Mouse (Mus musculus) MN1 (cell line): ENCODE measurements around the gene Ppp5c.
A peak's percentile ranks its signal among the peaks of the same experiment; 100 is the strongest.
"Not testable (repeated sequence)": the region's sequence is repeated elsewhere in the genome, so short reads cannot be mapped to it uniquely, and the experiment has no call there.

Source experiments
- DNase-seq: peaks from one replicate; pipeline ENCODE4 v3.0.0-alpha.2; 2016; ENCODE audit warnings: low spot score

The Ppp5c gene

DNA sequence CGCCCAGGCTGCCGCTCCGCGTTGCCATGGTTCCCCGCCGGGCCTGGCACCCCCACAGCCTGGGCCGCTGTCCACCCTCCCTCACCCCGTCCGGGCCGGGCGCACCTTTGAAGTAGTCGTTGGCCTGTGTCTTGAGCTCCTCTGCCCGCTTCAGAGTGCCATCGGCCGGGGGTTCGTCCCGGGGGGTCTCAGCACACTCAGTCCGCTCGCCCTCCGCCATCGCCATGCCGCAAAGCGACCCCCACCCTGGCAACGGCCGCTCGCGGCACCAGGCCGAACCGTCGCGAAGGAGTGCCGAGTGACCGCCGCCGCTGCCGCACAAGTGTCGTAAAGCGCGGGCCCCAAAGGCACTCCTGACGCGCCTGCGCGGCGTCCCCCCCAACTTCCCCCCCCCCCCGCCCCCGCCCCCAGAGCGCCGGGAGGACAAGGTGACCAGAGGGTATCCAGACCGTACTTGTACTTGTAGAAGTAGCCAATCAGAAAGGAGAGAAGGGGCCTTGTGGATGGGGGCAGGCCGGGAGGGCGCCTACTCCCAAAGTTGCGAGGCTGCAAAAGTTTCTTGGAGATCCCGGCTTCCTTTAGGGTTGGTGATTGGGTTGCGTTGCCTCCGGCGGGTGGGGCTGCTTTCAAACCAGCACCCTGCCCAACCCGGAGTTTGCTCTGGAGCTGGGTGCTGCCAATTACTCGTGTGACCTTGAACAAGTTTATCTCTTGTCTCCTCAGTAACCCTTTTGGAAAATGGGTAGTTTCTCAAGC, at the start of gene Ppp5c:
Ppp5c (minus strand) TSS at position 337 of the 756 bp plus-strand sequence.
- peak; percentile 89 for DNase-seq

DNA sequence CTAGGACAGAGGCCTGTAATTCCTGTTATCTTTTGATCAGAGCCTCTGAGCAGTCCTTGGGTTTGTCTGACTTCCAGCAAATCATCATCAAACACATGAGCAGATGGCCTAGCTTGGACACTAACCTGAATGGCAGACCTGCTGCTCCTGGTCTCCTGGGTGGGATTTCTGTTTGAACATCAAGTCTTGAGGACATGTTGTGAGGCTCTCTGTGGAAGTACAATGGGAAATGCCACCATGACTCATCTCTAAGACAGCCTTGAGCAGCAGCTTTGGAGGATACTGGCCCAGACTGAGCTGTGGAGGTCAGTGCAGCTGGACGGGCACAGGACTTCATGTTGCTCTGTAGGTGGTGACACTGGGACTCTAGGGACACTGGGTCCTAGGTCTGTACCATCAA, 48.8 kb upstream of the Ppp5c start:
- DNase-seq: no peak

DNA sequence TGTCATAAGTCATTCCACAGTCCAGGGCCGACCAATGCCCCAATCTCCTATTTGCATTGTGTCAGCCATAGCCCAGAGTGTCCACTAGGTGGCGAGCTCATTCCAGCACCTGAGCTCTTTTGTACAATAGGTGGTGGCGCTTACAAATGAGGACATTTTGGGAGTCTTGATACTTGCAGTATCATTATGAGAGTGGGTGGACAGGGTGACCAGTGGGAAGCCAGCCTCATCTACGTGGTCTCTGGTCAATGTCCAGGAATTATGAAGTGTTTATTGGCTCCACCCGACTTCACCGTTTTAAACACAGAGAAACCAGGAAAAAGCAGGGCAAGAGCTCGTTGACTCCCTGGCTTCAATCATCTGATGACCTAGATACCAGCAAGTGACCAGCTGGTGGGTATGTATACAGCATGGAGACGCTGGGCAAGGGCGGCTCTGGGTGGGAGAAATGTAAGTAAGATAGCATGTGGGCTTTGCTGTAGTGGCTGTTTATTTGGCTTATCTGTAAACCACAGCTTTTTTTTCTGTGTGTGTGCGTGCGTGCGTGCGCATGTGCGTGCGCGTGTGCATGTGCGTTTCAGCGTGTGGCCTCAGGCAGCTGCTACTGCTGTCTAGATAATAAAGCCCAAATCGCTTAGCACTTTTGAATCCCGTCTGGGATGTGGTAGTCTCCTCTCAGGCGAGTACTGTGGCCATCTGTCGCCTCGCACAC, 46.3 kb upstream of the Ppp5c start, which contains the start of gene Psg16:
Psg16 (plus strand) TSS at position 137 of the 712 bp plus-strand sequence.
- peak; percentile 65 for DNase-seq

DNA sequence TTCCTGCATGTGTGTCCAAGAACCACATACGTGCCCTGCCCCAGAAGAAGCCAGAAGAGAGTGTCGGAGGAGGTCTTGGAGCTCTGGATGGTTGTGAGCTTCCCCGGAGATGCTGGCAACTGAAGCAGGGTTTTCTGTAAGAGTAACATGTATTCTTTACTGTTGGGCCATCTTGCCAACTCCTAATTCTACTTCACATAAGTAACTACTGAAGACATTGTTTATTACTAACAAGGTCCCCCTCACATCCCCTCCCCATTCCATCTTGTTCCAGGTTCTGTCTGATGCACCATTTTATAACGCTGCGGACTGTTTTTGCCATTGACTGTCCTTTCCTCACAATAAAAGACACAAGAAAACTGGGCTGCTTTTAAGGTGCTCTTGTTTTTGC, 45.8 kb upstream of the Ppp5c start:
- DNase-seq: no peak

DNA sequence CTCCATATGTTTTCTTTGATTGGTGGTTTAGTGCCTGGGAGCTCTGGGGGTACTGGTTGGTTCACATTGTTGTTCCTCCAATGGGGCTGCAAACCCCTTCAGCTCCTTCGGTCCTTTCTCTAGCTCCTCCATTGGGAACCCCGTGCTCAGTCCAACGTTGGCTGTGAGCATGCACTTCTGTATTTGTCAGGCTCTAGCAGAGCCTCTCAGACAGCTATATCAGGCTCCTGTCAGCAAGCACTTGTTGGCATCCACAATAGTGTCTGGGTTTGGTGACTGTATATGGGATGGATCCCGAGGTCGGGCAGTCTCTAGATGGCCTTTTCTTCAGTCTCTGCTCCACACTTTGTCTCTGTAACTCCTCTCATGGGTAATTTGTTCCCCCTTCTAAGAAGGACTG, 39.9 kb upstream of the Ppp5c start:
- DNase-seq: not testable (repeated sequence)

DNA sequence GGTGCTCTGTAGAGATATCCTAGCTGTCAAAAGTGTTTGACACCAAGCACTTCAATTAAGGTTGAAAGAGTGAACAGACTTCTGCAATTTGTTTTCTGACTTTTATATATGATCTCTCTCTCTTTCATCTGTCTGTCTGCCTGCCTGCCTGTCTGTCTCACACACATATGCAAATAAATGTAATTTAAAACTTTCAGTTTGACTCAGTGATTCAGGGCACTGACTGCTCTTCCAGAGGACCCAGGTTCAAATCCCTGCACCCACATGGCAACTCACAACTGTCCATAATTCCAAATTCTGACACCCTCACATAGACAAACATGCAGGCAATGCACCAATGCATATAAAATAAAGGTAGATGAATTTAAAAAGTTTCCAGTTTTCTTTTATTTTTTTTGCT, 39.3 kb upstream of the Ppp5c start:
- DNase-seq: no peak

DNA sequence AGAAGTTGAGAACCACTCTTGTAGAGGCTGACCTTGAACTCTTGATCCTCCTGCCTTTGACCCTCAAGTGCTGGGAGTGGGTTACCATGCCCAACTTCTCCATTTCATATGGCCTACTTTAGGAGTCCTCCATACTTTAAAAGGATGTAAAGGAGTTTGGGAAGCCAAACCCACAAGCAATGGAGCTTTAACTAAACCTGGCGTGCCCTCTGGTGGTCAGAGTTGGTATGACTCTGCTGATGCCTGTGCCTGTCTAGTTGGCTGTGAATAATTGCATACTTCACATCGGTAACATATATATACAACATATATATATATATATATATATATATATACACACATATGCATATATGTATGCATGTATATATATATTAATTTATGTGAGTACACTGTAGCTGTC, 38.7 kb upstream of the Ppp5c start:
- peak; percentile 77 for DNase-seq

DNA sequence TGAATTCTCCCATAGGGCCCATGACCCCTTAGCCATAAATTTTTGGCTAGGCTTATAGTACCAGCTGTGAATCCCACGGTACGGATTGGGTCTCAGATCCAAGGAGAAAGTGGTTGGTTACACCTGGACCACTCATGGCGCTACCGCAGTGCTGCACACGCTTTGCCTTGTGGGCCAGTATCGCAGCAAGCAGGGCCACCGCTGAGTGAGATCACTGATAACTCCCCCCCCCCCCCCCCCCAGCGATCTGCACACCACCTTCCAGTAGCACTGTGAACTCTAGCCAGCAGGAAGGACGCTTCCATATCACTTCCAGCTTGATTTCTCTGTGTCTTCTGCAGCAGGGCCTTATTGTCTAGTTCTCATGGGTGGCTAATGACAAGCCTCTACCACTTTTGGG, 37.9 kb upstream of the Ppp5c start:
- DNase-seq: no peak

DNA sequence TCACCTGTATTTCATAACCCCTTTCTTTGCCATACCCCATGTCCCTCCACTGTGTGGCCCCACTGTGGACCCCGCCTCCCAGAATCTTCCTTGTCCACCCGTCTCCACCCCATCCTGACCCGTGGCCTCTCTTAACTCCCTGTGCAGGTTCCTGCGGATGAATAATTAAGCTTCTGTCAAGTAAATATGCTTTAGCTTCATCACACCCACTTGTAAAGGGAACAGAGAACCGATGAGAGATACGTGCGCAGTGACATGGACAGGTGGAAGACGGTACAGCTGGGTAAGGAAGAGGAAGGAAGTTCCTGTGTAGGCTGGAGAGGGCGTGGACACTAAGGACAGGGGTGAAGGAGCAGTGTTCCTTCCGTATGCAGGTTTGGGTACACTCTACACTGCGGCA, 35.1 kb upstream of the Ppp5c start:
- DNase-seq: no peak

DNA sequence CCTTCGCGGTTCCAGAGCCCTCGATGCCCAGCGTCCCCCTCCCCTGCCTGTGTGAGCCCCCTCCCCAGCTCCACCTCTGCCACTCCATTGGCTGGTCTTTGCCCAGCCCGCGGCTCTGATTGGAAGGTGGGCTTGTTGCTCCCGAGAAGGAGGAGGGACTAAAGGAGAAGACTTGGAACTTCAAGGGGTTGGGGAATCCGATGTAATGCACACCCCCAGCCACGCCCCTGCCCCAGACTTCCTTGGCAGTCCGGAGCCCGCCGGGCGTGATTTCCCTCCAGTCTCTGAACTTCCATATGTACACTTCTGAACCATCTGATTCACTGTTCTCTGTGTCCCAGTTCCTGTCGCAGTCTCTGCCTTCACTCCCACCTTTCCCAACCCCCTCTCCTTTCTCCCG, 34.7 kb upstream of the Ppp5c start, which contains the start of gene Hif3a:
Hif3a (minus strand) TSS at position 39 of the 400 bp plus-strand sequence.
- peak; percentile 44 for DNase-seq

DNA sequence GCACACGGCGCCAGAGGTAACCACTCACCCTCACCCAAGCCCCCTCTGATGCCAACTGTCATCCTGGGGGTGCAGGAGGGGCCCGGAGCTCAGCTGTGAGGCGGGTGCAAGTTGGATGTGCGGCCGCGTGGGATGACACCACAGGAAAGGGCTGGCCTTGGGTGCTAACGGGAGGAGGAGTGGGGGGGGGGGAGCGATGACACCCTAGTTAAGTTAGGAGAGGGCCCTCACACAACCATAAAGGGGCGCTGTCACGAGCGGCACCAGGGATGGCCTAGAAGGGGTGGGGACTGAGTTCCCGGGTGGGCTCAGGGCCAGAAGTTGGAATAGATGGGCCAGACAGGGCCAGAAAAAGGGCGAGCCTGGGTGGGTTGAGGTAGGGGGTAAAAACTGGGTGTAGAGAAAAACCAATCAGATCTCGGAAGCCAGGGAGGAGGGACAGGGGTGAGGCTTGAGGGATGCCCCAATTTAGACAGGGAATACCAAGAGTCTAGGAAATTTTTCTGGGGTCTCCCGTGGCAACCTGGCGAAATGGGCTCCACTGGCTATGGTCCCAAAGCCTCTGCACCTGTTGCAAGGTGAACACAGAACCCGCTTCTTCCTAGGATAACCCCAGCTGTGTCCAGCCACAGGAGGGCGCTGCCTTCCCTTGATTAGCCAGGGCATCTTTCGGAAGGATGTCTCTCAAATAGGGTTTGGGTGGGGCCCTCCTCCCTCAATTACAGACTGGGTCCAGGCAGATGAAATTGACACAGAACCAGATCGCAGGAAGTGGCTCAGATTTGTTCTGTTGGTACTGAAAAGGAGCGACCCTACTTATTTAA, 33.3 kb upstream of the Ppp5c start:
- DNase-seq: no peak

DNA sequence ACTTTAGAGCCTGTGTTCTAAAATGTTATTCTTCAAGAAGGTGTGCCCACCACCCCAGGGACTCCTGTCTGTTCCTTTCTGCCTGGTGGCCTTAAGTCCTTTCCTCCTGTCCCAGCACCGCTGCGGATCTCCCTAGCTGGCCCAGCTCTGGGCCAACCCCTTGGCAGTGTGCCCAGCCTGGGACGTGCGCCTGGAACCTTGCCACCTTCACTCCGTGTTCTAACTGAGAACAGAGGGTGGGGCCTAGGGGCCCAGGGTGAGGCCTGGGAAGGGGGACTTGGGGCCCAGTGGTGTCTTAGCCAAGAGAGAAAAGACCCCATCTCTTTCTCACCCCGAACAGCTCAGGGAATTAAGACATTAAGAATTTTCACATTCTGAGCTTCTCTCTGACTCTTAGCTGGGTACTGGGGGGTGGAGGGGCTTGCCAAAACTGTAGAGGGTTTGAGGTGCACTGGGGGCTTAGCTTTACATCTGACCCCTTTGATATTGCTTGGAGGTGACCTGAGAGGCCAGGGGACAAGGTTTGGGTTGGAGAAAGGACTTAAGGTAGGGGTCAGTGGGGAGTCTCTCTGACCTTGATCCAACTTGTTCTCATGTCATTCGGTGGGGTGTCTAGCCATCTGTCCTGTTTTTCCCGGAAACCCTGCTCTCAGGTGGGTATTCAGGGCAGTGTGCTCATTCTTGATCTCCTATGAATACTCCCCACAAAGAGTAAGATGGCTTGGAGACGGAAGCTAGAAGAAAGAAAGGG, 32.5 kb upstream of the Ppp5c start:
- DNase-seq: peak; percentile 89

DNA sequence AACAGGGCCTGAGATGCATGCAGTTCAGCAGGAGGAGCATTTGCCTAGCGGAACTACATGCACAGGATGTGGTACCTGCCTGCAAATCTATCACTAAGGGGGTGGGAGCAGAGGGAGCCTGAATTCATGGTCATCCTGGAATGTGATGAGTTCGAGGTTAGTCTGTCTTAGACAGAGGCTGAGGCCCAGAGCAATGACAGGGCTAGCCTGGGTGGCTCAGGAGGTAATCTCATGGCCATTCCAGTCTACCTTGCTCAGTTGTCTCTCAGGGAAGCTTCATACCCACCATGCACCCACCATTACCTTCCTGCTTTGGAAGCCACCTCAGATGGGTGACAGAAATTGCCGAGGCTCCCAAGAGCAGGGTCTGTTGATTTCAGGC, 31.7 kb upstream of the Ppp5c start:
- DNase-seq: no peak

DNA sequence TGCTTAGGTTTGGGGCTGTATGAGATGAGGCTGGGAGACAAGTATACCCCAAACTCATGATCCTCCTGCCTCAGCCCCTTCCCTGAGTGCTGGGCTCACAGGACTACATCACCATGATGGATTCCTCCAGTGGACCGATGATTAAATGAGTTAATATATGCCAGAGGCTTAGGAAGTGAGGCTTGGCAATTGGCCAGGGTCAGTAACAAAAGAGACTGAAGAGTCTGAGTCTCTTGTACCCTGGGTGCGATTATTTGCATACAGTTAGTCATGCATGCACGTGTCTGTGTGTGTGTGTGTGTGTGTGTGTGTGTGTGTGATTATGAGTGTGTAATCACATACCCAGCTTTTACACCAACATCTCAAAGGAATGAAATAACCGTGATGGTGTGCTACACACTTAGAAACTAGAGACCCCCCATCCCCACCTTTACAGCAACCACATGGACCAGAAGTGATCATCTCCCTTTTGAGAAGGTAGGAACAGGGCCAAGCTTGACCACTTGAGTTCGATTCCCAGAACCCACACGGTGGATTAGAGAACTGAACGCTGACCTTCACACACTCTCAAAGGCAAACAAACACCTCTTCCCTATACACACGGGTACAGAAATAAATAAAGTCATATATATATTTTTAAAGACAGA, 31.2 kb upstream of the Ppp5c start:
- DNase-seq: no peak

DNA sequence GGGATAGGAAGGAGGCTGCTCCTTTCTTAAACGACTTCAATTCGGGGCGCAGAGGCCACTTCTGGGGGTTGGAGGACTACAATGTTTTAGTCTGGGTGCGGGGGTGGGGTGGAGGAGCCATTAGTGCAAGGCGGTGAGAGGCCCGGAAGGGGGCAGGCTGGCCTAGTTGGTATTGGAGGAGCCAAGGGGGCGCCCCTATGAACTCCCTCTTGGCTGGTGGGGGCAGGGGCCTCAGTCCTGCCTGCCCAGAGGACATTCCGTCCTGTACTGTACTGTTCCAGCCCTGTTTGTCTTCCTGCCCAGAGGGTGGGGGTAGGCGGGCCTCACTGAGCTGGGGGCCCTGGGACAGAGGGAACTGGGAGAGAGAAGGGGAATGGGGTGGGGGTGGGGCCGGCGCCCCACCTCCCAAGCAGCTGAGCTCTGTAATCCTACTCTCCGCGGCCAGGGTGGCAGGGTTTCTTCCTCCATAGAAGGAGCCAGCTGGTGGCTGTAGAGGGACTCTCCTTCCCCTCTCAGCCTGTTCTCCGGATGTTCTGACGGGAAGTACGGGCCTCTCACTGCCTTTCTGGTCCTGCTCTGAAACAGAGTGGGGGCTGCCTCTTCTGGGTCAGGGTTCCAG, 30.5 kb upstream of the Ppp5c start:
- no peak for DNase-seq

DNA sequence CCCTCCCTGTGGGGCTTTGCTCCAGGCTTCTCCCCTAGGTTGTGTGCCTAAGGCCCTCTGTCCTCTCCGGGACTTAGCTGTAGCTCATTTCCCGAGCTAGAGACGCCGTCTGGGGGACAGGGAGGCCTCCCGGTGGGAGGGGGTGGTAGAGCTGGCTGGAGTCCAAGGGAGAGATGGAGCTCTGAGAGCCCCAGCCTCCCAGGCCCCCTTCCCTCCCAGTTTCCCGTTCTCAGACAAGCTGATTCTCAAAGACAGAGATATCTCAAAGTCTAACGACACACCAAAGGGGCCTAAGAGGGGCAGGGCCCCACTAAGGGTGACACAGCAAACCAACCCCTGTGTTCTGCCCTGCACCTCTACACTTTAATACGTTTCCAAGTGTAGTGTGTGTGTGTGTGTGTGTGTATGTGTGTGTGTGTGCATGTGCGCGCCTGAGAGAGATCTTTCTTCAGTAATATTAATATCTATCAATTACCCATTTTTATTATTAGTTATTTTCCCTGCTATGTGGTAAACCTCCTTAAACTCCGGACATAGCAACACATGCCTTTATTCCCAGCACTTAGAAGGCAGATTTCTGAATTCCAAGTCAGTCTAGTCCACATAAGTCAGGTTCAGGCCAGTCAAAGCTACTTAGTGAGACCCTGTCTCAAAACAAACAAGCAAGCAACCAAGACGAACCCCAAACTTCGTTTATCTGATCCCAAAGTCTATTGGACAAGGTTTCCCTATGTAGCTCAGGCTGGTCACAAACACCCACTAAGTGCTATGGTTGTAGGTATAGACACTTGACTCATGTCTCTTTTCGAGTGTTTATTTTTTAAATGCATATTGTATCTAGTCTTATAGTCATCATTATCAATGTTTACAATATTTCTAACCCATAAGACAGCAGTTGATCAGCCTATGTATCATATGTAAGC, 29.1 kb upstream of the Ppp5c start:
- DNase-seq: no peak

DNA sequence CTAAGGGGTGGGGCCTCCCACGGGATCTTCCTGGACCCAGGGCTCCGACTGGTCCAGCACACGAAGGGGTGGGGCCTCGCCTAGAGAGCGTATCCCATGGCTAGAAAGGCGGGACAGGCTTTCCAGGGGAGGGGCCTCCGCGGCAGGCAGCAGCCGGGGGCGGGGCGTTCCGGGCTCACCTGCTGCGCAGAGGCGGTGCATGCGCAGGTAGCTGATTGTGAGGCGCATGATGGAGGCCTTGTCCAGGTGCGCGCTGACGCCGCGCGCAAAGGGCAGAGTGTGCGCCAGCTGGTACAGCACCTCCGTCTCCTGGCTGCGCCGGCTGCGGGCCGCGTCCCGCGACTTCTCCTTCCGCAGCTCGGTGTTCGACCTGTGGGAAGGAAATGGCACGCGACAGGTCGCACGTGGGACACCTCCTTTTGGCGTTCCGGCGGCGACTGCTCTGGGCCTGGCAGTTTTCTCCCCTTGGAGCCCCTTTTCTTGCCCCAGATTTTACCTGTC, 28.4 kb upstream of the Ppp5c start:
- DNase-seq: peak; percentile 55

DNA sequence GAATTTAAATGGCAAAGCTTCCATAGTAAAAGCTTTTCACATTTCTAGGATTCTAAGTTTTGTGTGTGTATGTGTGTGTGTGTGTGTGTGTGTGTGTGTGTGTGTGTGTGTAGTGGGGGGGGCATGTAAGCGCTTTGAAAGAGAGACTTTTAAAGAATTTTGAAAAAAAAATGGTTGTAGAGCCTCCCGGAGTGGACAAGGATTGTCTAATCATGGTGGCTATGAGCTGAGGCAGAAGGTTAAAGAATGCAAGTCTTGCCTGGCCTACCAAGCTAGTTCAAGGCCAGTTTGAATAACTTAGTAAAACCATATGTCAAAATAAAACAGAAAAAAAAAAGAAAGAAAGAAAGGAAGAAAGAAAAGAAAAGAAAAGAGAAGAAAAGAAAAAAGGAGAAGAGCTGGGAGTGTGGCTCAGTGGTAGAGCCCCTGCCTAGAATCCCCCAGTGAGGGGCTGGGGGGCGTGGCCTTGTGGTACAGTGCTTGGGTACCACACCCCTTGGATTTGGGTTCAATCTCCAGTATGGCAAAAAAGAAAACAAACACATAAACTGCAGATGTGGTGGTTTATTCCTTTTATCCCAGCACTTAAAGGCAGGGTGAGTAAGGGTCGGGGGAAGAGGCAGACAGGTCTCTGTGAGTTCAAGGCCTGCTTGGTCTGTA, 27.7 kb upstream of the Ppp5c start:
- no peak for DNase-seq
